Mouse (Mus musculus): ENCODE measurements around the gene Ermard.

The Ermard gene

DNA sequence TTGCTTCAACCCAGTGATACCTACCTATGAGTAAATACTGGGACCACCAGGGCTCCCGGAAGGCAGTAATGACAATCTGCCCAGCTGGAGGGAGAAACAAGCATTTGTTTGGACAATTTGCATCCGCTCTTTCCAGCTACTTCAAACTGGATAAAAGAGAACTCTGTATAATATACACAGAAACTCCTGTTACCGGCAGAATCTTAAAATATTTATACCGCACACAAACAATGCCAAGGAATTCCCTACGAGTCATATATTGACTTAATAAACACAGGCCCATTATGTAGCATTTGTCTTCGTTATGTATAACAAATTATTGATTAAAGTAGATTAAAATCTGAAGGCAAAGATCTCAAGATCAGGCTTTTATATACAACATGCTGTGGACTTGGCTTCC lies 79.6 kb downstream of the Ermard start:
- DNase-seq (ENCODE audit: low spot score) = no peak

DNA sequence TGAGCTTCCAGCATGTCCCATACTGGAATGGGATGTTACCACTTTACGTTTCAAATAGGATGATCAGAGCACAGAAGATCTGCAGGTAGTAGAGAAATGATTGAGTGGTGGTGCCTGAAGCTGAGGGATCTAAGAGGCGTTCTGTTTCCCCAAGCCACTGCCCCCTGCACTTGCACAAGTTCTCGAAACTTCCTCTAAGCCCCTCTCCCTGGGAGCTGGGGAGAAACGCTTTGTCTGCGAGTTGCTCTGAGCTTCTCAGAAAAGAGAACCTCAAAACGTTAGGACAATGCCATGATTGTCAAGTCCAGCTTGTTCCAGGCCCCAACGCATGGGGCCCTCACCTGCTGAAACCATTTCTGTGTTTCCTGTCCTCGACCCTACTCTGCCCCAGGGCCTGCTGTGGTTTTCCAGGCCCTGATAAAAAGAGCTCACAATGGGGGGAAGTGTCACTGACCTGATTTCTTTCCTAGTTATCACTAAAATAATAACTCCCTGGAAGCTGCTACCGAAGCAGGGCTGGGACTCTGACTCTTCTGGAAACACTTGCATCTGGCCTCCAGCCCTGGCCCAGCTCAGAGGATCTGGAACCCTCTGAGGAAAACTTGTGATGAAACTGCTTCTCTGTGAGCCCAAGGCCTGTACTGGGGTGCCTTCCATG lies 88.8 kb downstream of the Ermard start:
- no peak for DNase-seq (ENCODE audit: low spot score)

DNA sequence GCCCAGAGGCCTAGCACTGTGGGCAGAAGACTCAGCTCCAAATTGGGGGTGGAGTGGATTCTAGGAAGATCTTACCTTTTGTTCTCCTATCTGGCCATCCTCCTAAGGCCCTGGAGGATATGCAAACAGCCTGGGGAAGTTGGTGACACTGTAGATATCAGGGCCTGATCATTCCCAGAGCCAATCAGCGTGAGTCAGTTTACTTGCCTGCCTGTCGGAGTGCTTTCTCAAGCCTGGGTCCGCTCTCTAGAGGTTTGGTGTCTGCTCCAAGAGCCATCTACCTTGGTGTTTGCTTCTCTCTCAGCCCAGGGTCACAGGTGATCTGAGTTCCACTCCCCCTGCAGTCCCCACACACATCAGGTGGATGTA lies 89.3 kb downstream of the Ermard start:
- no peak for DNase-seq (ENCODE audit: low spot score)

DNA sequence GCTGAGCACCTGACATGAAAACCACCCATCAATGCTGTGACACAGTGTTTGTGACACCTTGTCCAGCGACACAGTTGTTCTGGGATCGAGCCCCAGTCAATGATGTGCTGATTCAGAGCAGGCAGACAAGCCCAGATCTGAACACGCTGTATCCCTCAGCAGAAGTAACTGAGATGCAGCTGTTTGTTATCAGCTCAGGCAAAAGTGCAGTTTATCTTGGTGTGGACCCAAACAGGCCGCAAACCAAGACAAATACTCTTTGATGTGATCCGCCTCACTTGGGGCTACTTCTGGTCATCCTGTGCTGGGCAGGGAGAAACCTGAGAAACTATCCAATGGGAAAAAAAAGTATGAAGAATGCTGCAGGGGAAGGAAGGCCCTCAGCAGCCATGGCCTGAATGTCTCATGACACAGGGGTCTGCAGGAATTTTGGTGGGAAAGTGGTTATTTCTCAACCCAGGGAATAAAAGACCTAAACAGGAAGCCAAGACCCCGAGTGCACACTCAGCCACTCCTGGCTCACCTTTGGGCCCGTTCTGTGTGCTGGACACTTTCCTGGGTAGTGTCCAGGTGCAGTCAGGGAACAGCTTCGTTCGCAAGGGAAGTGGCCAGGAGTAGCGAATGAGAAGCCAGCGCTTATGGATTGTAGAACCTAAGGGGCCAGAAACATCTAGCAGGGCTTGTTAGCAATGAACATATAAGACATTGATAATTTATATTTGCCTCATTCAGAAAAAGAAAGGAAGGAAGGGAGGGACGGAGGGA lies 94.1 kb downstream of the Ermard start:
- DNase-seq (ENCODE audit: low spot score) = no peak

DNA sequence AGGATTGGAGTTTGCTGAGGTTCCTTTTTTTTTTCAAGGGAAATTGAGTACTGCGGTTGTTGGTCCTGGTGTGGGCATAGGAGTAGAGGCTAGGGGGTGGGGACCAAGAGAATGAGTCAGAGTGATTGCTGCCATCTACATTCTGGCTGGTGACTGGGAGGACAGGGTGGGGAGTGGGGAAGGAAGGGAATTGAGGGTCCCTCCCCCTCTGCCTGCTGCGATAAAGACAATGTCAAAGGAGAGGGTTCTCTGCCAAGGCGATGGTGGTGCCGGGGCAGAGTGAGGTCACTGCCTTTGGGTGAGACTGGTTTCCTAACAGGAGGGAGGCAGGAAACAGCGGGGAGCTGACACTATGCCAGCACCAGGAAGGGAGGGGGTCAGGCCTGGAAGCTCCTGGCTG lies 96.4 kb downstream of the Ermard start:
- no peak for DNase-seq (ENCODE audit: low spot score)

Data from embryo, embryonic 10 days (tissue).